Mouse (Mus musculus) myocyte (in vitro differentiated cells): ENCODE results near the gene Decr2.

Source experiments
- POLR2A ChIP-seq: IDR thresholded peaks from one replicate; pipeline ENCODE4 v1.6.1; 2011; ENCODE audit warnings: low read depth, mild to moderate bottlenecking, control low read depth, moderate library complexity; ENCODE audit not compliant: insufficient read length
- TCF12 ChIP-seq: IDR thresholded peaks from one replicate; pipeline ENCODE4 v1.6.1; 2011; ENCODE audit warnings: mild to moderate bottlenecking, control low read depth; ENCODE audit not compliant: poor library complexity, insufficient read depth, severe bottlenecking

GRCm38 (mm10) chr17:26054133-26054845 lies 35.8 kb downstream of the Decr2 start:
- no peak for TF ChIP-seq TCF12
- TF ChIP-seq POLR2A: no peak
